Mouse (Mus musculus) activated CD4-positive, CD25-positive, alpha-beta regulatory T cell (primary cell): Measurements from ENCODE around the gene Adamts20. TPM values are rescaled to one million over a fixed set of nuclear protein-coding genes. Genes with fewer than 3 reads are reported as not detected.

Experiments
- polyA plus RNA-seq, 2 experiments: library from polyadenylated mRNA; unstranded; fragments of 100-300 nt; shearing (Covaris generic); gene quantifications; one replicate each; pipeline ENCODE4 v1.2.1; 2017

Adamts20 gene
- polyA plus RNA-seq = under 1 TPM; 0.17 to 0.21 TPM

DNA sequence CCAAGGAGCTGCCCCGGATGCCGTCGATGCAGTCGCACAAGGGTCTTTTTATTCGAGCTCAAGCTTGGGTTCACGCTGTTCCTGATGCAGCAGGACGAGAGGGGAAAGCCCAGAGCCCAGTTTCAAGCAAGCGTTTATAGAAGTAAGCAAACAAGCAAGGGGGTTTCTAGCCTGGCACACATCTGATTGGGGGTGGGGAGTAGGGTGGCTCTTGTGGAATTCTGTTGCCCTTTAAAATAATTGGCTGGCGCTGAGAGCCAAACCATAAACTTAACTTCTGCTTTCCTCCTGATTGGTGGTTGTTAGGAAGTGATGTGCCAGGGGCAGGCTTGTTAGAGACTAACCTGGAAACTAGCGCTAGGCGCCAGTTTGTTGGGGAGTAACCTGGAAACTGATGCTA, at the start of gene Adamts20:
Gene Adamts20, minus strand, starts transcription at position 101 of the 400 bp plus-strand sequence.

Other genes starting within 250 kb of the Adamts20 start
- gene Pus7l, start 78.1 kb upstream of the Adamts20 start, polyA plus RNA-seq = 10 to 100 TPM in 1 of 2 experiments, 1 to 10 TPM in 1; 6.6 to 12.3 TPM
- 10 to 100 TPM; 26.8 to 35.3 TPM for gene Irak4, start 78.2 kb upstream of the Adamts20 start, polyA plus RNA-seq
- 10 to 100 TPM; 14.8 to 15.8 TPM for gene Twf1, start 124.5 kb upstream of the Adamts20 start, polyA plus RNA-seq
- under 1 TPM; 0.09 to 0.12 TPM for gene Tmem117, start 163.8 kb upstream of the Adamts20 start, polyA plus RNA-seq